Mouse (Mus musculus) right cerebral cortex, postnatal 25 days (tissue): Measurements from ENCODE around the gene Olfr1393.

Source experiments
- DNase-seq: peaks from one replicate; pipeline ENCODE4 v3.0.0; 2022

The Olfr1393 gene

DNA sequence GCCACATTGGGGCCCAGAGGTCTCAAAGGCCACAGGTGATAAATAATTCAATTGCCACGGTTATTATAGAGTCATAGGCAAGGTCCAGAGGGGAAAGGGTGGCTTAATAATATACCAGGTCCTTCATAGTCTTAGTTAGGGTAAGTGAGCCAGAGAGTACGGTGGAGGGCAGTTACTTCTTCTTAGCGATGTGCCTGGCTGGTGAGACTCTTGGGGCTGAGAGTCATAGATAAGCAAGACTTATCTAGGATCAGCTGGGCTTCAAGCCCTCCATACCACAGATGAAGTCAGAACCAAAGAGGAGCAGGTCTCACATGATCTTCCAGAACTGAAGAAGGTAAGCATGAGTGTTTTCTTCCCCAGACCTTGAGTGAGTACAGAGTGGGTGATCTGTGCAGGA is at the start of gene Olfr1393:
Gene Olfr1393, plus strand, starts transcription at position 83 of the 400 bp plus-strand sequence.
- no peak for DNase-seq

DNA sequence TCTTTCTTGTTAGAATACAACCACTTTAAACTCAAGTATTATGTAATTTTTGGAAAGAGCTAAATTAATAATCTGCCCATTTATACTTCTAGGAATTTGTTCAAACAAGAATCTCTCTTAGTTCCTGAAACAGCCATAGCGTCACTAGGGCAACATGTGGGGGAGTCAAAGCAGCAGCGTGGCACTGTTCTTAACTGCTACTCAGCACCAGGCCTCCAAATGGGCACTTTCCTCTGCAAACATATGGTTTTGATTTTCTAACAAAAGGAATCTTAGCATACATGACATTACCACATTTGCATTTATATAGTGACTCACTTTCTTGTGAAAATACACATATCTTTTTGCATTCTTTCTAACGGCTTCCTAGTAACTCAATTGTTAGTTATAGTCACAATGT is 45.3 kb upstream of the Olfr1393 start:
- peak; percentile 32 for DNase-seq

- DNase-seq, result no peak
Measured at GRCm38 (mm10) chr11:49235459-49236207, 42.5 kb upstream of the Olfr1393 start.

GRCm38 (mm10) chr11:49236891-49237290 is 41.2 kb upstream of the Olfr1393 start:
- no peak for DNase-seq

DNA sequence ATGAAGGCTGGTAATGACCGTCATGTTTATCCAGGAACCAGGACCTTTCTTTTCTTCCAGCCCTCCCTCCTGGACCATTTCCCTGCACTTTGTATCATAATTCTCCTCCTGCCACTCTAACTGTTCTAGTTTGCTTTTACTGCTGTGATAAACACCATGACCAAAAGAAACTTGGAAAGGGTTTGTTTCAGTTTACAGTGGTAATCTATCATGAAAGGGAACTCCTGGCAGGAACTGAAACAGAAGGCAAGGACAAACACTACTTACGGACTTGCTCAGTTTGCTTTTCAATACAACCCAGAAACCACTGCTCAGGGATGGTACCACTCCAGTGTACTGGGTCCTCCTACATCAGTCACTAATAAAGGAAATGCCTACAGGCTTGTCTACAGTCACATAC is 40.6 kb upstream of the Olfr1393 start:
- no peak for DNase-seq

GRCm38 (mm10) chr11:49240310-49240709 is 37.8 kb upstream of the Olfr1393 start:
- DNase-seq, result no peak

DNA sequence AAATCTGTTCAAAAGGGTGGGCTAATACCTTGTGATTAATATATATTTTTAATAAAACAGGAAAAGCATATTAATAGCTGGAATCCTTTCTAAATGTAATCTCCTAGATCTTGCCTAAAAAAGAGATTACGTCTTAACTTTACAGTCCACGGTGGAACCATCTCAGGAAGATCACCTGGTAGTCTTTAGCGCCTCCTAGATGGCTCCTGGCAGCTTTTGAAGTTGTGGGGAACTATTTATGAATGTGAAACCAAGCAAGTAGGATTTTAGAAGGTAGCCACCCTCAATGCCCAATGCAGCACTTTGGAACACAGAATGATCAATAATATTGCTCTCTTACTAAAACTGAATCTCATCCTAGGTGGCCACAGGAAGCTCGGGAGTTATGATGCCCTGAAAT is 37.2 kb upstream of the Olfr1393 start:
- DNase-seq, result no peak

GRCm38 (mm10) chr11:49241471-49241870 is 36.6 kb upstream of the Olfr1393 start:
- DNase-seq, result no peak

DNA sequence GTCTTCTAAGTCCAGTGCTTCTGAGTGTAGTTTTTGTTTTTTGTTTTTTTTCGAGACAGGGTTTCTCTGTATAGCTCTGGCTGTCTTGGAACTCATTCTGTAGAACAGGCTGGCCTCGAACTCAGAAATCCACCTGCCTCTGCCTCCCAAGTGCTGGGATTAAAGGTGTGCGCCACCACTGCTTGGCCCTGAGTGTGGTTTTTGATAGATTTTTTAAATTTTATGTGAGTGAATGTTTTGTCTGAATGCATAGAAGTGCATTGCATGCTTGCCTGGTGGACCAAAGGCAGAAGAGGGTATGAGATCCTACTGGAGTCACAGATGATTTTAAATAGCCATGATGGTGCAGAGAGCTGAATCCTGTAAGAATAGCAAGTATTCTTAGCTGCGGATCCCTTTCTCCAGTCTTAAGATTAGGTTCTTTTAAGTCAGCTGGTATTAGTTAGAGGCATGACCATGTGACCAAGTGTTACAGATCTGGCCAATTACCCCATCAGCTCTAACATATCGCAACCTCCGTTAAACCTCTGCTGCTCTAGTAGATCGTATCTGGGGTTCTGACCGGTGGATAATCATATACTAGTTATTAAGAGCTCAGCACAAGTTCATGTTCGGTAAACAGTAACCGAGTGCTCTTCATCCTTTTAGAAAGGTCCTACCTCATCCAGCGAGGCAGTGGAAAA is 35.0 kb upstream of the Olfr1393 start:
- DNase-seq, result no peak

GRCm38 (mm10) chr11:49243727-49244594 is 34.1 kb upstream of the Olfr1393 start, which contains the start of gene Mgat1:
Gene Mgat1, plus strand, starts transcription at chr11:49244191.
- peak; percentile 92 for DNase-seq

GRCm38 (mm10) chr11:49244595-49244930 is 33.5 kb upstream of the Olfr1393 start:
- no peak for DNase-seq

GRCm38 (mm10) chr11:49245176-49245575 is 32.9 kb upstream of the Olfr1393 start:
- DNase-seq, result no peak

- no peak for DNase-seq
Measured at GRCm38 (mm10) chr11:49245634-49246415, 32.3 kb upstream of the Olfr1393 start.

DNA sequence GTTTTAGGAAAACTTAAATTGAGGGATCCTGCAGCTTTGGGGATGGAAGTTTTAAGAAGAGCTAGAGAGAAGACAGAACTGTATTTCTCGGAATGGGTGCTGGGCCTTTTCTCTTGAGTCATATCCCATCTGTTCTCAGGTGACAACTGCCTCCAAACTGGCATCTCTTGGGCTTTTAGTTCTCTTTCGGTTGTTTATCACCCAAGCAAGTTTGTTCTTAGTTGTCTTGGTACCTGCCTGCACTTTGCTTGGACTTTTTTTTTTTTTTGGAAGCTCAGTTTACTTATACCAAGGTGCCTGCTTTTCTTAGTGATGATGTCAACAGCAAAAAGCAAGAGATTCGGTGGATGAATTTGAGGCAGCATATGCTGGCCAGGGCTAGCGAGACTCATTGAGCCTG is 31.6 kb upstream of the Olfr1393 start:
- no peak for DNase-seq

- no peak for DNase-seq
Measured at GRCm38 (mm10) chr11:49247255-49247654, 30.8 kb upstream of the Olfr1393 start.

DNA sequence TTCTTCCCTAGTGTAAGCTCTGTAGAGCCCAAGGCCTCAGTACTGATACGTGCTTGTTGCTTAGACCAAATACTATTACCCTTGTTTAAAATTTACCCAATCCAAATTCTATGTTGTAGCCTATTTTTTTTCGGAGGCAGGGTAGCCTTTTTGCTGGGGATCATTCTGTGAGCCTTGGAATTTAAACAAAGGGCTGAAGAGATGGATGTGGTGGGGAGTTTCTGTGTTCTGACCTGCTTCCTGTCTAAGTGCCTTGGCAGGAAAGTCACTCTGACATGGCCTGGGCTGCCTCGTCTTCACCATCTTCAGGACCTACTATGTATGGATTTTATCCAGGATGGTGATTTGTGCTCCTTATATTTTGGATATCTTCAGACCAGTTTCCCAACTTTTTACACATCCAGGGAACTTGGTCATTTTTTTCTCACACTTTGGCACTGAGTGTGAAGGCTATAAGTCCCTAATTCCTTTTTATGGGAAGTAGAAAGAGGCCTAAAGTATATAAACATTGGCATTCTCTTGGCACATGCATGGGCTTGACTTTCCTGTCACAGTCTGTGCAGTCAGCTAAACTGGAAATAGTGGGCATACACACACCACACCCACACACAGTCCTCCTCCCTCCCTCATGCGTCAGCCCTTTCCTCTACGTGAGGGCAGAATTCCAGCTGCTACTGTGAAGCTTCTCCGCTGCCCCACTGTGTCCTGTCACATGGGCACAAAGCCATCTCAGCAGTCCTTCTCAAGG is 29.7 kb upstream of the Olfr1393 start:
- DNase-seq, result no peak

DNA sequence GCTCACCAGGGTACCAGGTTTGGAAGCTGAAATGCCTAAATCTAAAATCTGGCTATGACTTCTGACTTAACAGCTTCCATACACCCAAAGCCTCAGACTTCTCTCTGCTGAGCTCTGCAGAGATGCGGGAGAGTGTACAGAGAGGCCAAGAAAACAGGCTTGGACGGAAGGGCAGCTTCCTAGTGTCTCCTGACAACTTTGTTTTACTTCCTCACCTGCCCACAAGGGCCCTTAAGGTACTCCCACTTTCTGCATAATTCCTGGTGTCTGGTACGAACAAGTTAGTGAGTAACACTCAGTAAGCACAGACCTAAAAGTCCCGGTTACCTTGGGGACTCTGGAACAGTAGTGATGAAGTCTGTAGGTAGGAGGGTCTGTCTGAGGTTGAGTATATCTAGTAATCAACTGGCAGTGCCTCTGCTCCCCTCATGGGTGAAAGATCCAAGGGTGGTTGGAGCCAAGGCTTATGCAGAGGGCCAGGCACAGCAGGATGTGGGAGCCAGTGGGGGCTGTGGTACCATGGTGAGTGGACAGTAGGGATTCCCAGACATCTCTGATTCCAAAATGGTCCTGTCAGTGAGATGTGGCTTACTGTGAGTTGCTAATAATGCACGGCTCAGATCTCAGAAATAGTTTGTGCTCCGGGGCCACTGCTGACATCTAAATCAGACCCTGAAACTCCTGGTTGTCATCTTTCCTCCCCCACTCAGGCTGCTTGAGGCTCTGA is 29.0 kb upstream of the Olfr1393 start:
- no peak for DNase-seq

DNA sequence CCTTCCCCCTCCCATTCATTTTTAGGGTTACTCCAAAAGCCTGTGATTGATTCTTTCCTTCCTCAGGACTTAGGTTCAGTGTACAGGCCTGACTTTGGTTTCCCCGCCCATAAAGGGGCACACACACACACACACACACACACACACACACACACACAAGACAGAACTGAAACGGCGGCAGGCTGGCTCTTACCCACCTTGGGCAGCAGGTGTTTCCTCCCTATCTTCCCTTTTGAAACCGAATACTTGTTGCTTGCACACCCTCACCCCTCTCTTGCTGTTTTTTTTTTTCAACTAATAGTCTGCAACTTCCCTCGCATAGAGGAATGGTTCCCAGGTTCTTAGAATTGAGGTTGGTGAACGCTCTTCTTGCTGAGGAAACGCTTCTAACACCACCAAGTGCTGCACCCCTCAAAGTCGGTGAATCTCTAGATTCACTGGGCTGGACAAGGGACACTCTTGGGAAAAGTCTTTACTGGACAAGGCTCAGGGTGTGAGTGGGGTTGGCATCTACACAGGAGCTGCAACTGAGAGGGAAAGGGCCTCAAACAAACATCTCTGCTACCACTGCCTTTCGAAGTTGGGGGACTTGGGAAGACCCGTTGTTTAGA is 28.2 kb upstream of the Olfr1393 start:
- no peak for DNase-seq

- peak; percentile 73 for DNase-seq
Measured at GRCm38 (mm10) chr11:49250422-49251379, 27.4 kb upstream of the Olfr1393 start.

GRCm38 (mm10) chr11:49251380-49251761 is 26.7 kb upstream of the Olfr1393 start:
- no peak for DNase-seq
